Mouse (Mus musculus): ENCODE data around the gene Asf1b.

Gene Asf1b

GRCm38 (mm10) chr8:84019738-84020137, 64.4 kb downstream of the Asf1b start:
- DNase-seq (ENCODE audit: low spot score in 2 of 2): no peak

Measured in urinary bladder, postnatal 4 days (tissue).